Comparison of ENCODE assay signal across 8 mouse cellular contexts in genomic region chr13:114818513-114818912, GRCm38 (mm10). TPM values are rescaled to one million over a fixed set of nuclear protein-coding genes. Genes with fewer than 3 reads are reported as not detected.
DNase-seq lines count a peak whose midpoint lies in the region; ATAC-seq and TF ChIP-seq lines count a peak whose summit lies in the region.

No protein-coding gene starts in this region.

- peak overlapping the region; percentile 73 for H3K4me2 ChIP-seq in embryonic facial prominence, embryonic 14.5 days (ENCODE audit: low read depth, low read length)

- intact Hi-C loops in heart, postnatal 10 days (cut with DNase I), result no loop called here

- in situ Hi-C loops in ES-E14 (cut with MboI; ENCODE audit: low sequenced_read_pairs in 2 of 2, unreplicated experiment in 2 of 2), result no loop called here

- H3K27me3 ChIP-seq in heart, embryonic 10.5 days (ENCODE audit: insufficient read depth, poor library complexity, severe bottlenecking), result no peaks in the 10 kb centered on the region
- no peaks in the 10 kb centered on the region for H3K27me3 ChIP-seq in embryonic facial prominence, embryonic 14.5 days (replicated peaks; ENCODE audit: control insufficient read depth, insufficient read depth, low read length)

- 33% methylated on average over 9 of the region's 9 CpGs for WGBS in heart, embryonic 10.5 days
- whole genome bisulfite sequencing in embryonic facial prominence, embryonic 14.5 days, result 17% methylated on average over 9 of the region's 9 CpGs

- peak overlapping the region; percentile 79 for H3K9ac ChIP-seq in ES-E14 (ENCODE audit: insufficient read depth, low read depth, low read length, poor library complexity, severe bottlenecking)
- peak overlapping the region; percentile 73 for H3K9ac ChIP-seq in embryonic facial prominence, embryonic 14.5 days (ENCODE audit: low read depth, low read length)

- H3K27ac ChIP-seq in heart, embryonic 10.5 days, result peak overlapping the region; percentile 86
- H3K27ac ChIP-seq in ES-E14 (ENCODE audit: insufficient read depth, low read depth, low read length, poor library complexity, severe bottlenecking), result no peak overlapping the region
- H3K27ac ChIP-seq in embryonic facial prominence, embryonic 14.5 days (replicated peaks; ENCODE audit: low read depth, low read length), result no peak overlapping the region

- DNase-seq in heart, embryonic 10.5 days (ENCODE audit: low spot score), result no peak
- DNase-seq in heart, postnatal 10 days, result no peak
- no peak for DNase-seq in ES-E14 (ENCODE audit: low read depth, low spot score)
- DNase-seq in embryonic facial prominence, embryonic 14.5 days (ENCODE audit: low spot score), result peak; percentile 29
- DNase-seq in lung, postnatal 36 days, result peak; percentile 29
- DNase-seq in right cerebral cortex, postnatal 4 days, result no peak
- DNase-seq in B cell, adult 2 months, result no peak

- peak; percentile 81; the same call in 1 of the 2 replicates for ATAC-seq in embryonic facial prominence, embryonic 14.5 days (ENCODE audit: low read depth)
- ATAC-seq in inflammation-experienced regulatory T-cells, adult 6 months, result peak; percentile 36

- H3K4me1 ChIP-seq in heart, embryonic 10.5 days, result peaks cover 8% of the 10 kb centered on the region
- H3K4me1 ChIP-seq in ES-E14 (ENCODE audit: control insufficient read depth in 2 of 2, insufficient read depth in 2 of 2, low read length in 2 of 2, poor library complexity in 1 of 2), result no peaks in the 10 kb centered on the region
- H3K4me1 ChIP-seq in embryonic facial prominence, embryonic 14.5 days (ENCODE audit: control insufficient read depth, insufficient read depth, low read length), result 0 out of 2 replicates have a peak, but pooled peaks cover 5% of the 10 kb centered on the region

- peak overlapping the region; percentile 82 for H3K4me3 ChIP-seq in heart, embryonic 10.5 days
- peak overlapping the region; percentile 73 to 78 for H3K4me3 ChIP-seq in ES-E14 (ENCODE audit: insufficient read depth in 1 of 2, low read depth in 1 of 2, low read length in 2 of 2, poor library complexity in 1 of 2, severe bottlenecking in 1 of 2)
- peak overlapping the region; percentile 75 for H3K4me3 ChIP-seq in embryonic facial prominence, embryonic 14.5 days (ENCODE audit: low read depth, low read length)

- H3K36me3 ChIP-seq in heart, embryonic 10.5 days, result no peaks in the 10 kb centered on the region; the same call in 1 of the 2 replicates
- H3K36me3 ChIP-seq in ES-E14 (ENCODE audit: control insufficient read depth, insufficient read depth, low read length, poor library complexity, severe bottlenecking), result no peaks in the 10 kb centered on the region
- peaks cover 22% of the 10 kb centered on the region for H3K36me3 ChIP-seq in embryonic facial prominence, embryonic 14.5 days (ENCODE audit: control insufficient read depth, insufficient read depth, low read length)

- H3K9me3 ChIP-seq in heart, embryonic 10.5 days, result no peaks in the 10 kb centered on the region
- no peaks in the 10 kb centered on the region for H3K9me3 ChIP-seq in ES-E14 (ENCODE audit: control insufficient read depth, insufficient read depth, low read depth, low read length)
- no peaks in the 10 kb centered on the region for H3K9me3 ChIP-seq in embryonic facial prominence, embryonic 14.5 days (ENCODE audit: control insufficient read depth, low read length)

TF ChIP-seq in ES-E14, 5 proteins besides CTCF, POLR2A, EP300 and RAD21:
- no peak for TF ChIP-seq MAFK (IDR thresholded peaks at IDR 0.05; ENCODE audit: insufficient read depth, low read depth, low read length)
- no peak for TF ChIP-seq CHD2 (IDR thresholded peaks at IDR 0.05; ENCODE audit: low read depth, low read length)

RNA-seq across cellular contexts. Expression of gene Mocs2, which starts 0.5 kb away (rescaled TPM):
- polyA plus RNA-seq in heart, embryonic 10.5 days (2016; fragmentation: Nextera tagmentation; extraction: Ambion mirVana), result 50.0 and 57.1 TPM in 2 replicates
- total RNA-seq in heart, postnatal 10 days (2021), result 10 to 100 TPM; 67.5 to 72.7 TPM
- 18.8 and 27.7 TPM in 2 replicates for total RNA-seq in ES-E14 (2012; rRNA removed)
- 100.0 and 104 TPM in 2 replicates for polyA plus RNA-seq in embryonic facial prominence, embryonic 14.5 days (2014; fragmentation: Nextera tagmentation; extraction: Ambion mirVana)
- polyA plus RNA-seq in inflammation-experienced regulatory T-cells, adult 6 months (2017; shearing (Covaris generic)), result 10 to 100 TPM; 44.0 to 53.5 (median 46.1) TPM

Comparison
In these comparisons a context has a peak if more than half of its experiments do, and no peak if none do; other contexts are left out.
1. DNase-seq: peak in embryonic facial prominence, embryonic 14.5 days (single experiment) and lung, postnatal 36 days (single experiment); none in heart, embryonic 10.5 days (single experiment), heart, postnatal 10 days (0 of 2), ES-E14 (single experiment), right cerebral cortex, postnatal 4 days (single experiment) and B cell, adult 2 months (0 of 2).
2. Peak in every context shown above with its lines, with median percentiles within 50 percentile points of each other: H3K4me3 ChIP-seq.